Mouse (Mus musculus) ES-Bruce4 (cell line): ENCODE data around the gene Cox6b1.

Experiments
- CTCF ChIP-seq: IDR thresholded peaks from one replicate; pipeline ENCODE4 v1.8.1; 2011; ENCODE audit warnings: low read depth, low read length
- EP300 ChIP-seq: IDR thresholded peaks from 2 replicates; pipeline ENCODE4 v1.6.1; 2011; ENCODE audit warnings: low read depth, low read length; ENCODE audit not compliant: insufficient read depth
- POLR2A ChIP-seq: IDR thresholded peaks from one replicate; pipeline ENCODE4 v1.8.1; 2011; ENCODE audit warnings: low read length; ENCODE audit not compliant: insufficient read depth

- TF ChIP-seq CTCF (no peak), POLR2A (no peak), EP300 (no peak)
Observed at GRCm38 (mm10) chr7:30665321-30665720, 39.4 kb upstream of the Cox6b1 start.
